Mouse (Mus musculus) WW6 (cell line): ENCODE data around the gene Thoc7.
"Not testable (repeated sequence)": the region's sequence is repeated elsewhere in the genome, so short reads cannot be mapped to it uniquely, and the experiment has no call there.

ENCODE experiments used
- DNase-seq: peaks from one replicate; pipeline ENCODE4 v3.0.0-alpha.2; 2013; ENCODE audit warnings: low read depth, low spot score

The Thoc7 gene

GRCm38 (mm10) chr14:13961401-13962112 lies at the start of gene Thoc7, which contains the start of gene Atxn7:
Gene Thoc7 (minus strand): TSS chr14:13961852.
Gene Atxn7 (plus strand): TSS chr14:13961440.
- no peak for DNase-seq

- DNase-seq = no peak
These were observed 48.1 kb upstream of the Thoc7 start for GRCm38 (mm10) chr14:14009712-14010111.

- DNase-seq = no peak
These were observed 41.1 kb upstream of the Thoc7 start for GRCm38 (mm10) chr14:14002771-14003170.

GRCm38 (mm10) chr14:13995206-13996097 lies 33.8 kb upstream of the Thoc7 start:
- no peak for DNase-seq

GRCm38 (mm10) chr14:13990741-13991140 lies 29.1 kb upstream of the Thoc7 start:
- DNase-seq = no peak

GRCm38 (mm10) chr14:13988397-13988796 lies 26.7 kb upstream of the Thoc7 start:
- no peak for DNase-seq

- no peak for DNase-seq
These were observed 20.5 kb upstream of the Thoc7 start for GRCm38 (mm10) chr14:13982174-13982573.

- no peak for DNase-seq
These were observed 19.6 kb upstream of the Thoc7 start for GRCm38 (mm10) chr14:13981286-13981685.

- DNase-seq = no peak
These were observed 15.8 kb upstream of the Thoc7 start for GRCm38 (mm10) chr14:13977498-13977897.

GRCm38 (mm10) chr14:13971644-13972234 lies 10.1 kb upstream of the Thoc7 start:
- no peak for DNase-seq

GRCm38 (mm10) chr14:13970513-13970912 lies 8.9 kb upstream of the Thoc7 start:
- no peak for DNase-seq

- no peak for DNase-seq
These were observed 6.8 kb upstream of the Thoc7 start for GRCm38 (mm10) chr14:13968476-13968875.

- no peak for DNase-seq
These were observed 6.0 kb upstream of the Thoc7 start for GRCm38 (mm10) chr14:13967607-13968006.

GRCm38 (mm10) chr14:13963527-13963926 lies 1.9 kb upstream of the Thoc7 start:
- no peak for DNase-seq

- DNase-seq = no peak
These were observed 824 bp upstream of the Thoc7 start for GRCm38 (mm10) chr14:13962476-13962875.

- peak; percentile 29 for DNase-seq
These were observed 948 bp downstream of the Thoc7 start for GRCm38 (mm10) chr14:13960482-13961325.

GRCm38 (mm10) chr14:13960079-13960478 lies 1.6 kb downstream of the Thoc7 start:
- DNase-seq = no peak

- not testable (repeated sequence) for DNase-seq
These were observed 9.5 kb downstream of the Thoc7 start for GRCm38 (mm10) chr14:13952151-13952550.

GRCm38 (mm10) chr14:13950401-13950800 lies 11.3 kb downstream of the Thoc7 start:
- DNase-seq = no peak

- DNase-seq = no peak
These were observed 13.3 kb downstream of the Thoc7 start for GRCm38 (mm10) chr14:13948345-13948744.

GRCm38 (mm10) chr14:13944686-13945085 lies 17.0 kb downstream of the Thoc7 start:
- DNase-seq = no peak

GRCm38 (mm10) chr14:13934052-13934371 lies 27.6 kb downstream of the Thoc7 start:
- no peak for DNase-seq
